Mouse (Mus musculus) urinary bladder, postnatal 36 days (tissue): ENCODE measurements at regions not wholly inside any gene's neighbourhood (a gene's known extent, or its start where the extent isn't known, plus 50 kb on each side); places are given as distances from the start of the nearest gene placed in this dataset.

ENCODE experiments used
- DNase-seq, 2 experiments: peaks; one replicate each; pipeline ENCODE4 v3.0.0; 2022; ENCODE audit warnings: low spot score in 2 of 2, mixed read lengths in 1 of 2

DNA sequence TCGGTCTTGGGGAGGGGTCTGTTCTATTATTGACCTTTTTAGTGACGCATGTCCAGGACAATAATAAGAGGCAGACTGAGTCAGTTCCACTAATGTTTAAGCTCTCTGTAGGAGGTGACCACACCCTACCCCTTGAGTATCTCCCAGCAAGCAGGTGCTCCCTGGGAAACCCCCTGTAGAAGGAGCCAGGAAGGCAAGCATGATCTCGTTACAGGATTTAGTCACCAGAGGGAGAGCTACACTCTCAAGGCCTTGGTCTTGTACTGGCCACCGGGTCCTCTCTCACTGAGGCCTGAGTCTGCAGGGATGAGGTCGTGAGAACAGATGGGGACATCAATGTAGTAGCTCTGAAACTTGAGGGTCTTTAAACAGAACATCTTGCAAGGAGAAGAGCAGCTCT lies 55.3 kb upstream of the Ccnd2 start:
- no peak for DNase-seq

DNA sequence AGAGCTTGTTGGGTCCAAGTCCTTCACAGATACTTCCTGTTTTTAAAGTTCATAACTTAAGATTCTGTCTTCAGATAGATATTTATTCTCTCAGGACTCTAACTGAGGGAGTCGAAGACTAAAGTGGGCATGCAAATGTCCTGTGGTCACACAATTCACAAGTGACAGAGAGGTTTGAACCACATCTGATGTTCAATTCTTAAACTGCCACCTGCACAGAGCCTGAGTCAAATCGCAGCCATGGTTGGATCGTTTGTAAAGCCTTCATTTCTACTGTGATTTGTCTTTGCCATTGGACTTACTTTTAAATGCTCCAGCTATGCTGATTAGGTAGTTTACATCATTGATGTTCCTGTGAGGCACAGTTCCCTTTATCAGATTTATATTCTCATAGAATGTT lies 61.4 kb upstream of the Ccnd2 start:
- no peak for DNase-seq

DNA sequence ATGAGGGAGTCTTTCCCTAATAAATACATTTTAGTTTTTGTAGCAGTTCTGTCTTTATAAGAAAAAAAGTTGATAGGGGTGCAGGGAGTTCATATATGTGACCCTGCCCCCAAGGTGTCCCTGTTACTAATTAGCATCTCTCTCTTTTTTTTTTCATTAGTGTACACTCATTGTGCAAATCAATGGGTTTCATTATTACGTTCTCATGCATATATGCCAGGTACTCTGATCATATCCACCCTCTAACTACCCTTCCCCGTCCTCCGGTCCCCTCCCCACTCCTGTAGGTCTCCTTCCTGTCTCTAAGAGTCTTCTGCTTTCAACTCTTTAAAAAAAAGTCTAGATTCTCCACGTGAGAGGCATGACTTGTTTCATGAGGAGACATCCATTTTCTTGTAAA lies 63.9 kb upstream of the Ccnd2 start:
- no peak for DNase-seq

DNA sequence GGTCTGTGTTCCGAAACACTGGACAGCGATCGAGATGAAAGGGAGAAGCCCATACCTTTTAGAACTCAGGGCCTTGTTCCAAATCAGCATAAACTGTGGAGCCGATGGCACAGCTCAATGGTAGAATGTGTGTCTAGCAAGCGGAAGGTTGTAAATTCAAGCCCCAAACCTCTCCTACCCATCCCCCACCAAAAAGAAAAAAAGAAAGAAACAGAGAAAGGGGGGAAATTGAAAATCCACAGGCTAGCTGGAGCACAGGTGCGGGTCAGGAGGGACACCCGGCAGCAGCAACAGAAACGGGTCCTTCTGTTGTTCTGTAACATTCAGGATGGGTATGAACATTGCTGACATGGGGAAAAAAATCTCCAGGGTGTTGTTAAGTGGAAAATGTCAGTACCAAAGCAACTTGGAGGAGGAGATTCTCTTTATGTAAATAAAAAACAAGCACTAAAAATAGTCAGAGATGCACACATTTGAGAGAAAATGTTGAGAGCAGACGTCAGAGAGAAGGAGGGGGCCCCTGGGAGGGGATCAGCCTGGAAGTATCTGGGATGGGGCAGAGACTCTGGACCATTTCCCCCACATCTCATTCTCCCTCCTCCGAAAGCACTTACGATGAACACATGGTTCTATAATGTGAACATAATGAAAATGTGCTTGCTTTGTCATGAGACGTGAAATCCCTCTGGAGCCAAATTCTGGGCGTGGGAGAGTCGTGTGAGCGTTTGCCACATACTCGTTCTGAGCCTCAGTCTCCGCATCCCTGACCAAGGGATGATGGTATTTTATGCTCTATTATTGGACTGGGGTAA lies 66.8 kb upstream of the Ccnd2 start:
- DNase-seq, result no peak

DNA sequence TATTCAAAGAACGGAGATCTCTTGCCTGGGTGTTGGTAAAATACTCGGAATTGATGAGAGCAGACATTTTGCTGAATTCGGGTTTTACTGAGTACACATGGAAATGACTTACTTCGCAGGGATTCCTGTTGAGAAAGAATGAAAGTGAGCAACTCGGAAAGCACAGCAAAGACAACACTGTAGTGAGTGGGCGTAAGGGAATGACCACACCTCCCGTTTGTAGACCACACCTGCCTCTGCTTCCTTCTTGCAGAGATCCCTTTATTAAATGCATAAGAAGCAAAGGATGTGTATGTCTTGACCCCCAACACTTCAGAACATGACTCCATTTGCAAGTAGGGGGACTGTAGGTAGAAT lies 67.4 kb upstream of the Ccnd2 start:
- DNase-seq, result no peak

DNA sequence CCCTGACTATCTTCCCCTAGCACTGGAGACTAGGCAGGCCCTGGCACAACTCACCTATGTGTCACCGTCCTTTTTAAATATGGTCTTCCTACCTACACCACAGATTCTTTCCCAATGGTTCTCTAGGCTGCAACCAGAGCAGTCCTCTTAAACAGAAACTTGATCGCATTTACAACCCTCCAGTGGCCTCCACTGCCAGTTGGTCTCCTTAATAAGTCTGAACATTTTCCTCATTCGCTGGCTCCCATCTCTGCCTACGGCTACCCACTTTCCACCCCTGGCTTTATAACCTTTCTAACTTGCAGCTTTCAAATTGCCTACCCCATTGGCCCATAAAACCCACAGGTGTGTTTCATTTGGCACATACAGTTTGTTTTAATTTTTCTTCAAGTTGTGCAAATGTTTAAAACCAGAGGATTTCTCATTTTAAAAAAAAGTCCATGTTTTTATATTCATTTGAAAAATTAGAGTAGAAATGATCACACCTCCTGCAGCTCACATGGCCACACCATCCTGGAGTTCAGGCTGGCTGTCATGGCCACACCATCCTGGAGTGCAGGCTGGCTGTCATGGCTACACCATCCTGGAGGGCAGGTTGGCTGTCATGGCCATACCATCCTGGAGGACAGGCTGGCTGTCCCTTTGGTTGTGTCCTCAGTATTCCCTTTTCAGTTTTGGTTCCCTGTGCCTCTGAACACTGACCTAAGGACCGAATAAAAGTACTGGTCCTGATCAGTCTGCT lies 74.4 kb upstream of the Ccnd2 start:
- DNase-seq, result no peak

DNA sequence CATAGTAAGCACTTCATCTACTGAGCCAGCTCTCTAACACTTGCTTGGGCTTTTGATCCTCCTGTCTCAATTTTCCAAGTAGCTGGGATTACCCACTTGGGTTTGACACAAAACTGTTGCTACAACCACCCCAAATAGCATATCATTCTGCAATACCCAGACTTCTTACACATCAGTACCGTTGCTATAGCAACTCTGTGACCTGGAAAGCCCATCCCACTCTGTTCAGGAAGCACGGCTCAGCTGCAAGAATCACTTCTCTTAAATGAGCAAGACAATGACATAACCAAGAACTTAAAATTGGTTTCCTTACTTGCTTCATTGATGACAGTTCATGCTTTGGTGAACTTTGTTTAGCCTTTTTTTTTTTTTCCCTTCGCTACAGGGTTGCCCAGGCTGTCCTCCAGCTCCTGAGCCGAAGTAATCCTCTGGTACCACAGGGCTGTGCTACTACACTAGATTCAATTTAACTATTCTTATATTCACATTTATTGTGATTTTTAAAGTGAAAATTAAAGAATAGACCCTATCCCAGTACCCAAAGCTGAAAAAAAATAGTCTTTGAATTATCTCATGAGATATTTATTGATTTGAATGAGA lies 84.6 kb upstream of the Ccnd2 start:
- DNase-seq, result no peak

DNA sequence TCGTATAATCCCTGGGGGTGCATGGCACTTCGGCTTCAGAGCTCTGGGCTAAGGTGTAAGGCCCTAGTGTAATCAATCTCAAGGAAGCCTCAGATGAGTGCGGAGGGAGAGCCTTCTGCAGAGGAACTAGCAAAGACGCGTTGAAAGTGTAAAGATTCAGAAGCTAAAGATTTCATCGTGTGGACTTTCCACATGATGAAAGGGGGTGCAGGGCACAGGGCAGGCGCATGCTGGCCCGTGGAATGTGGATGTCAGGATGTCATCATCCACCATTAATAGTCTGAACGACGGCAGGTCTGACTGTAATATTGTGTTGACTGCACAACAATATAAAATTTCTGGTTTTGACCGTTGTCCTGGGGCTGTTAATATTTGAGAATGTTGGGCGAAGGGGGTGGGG lies 85.2 kb upstream of the Ccnd2 start:
- no peak for DNase-seq

DNA sequence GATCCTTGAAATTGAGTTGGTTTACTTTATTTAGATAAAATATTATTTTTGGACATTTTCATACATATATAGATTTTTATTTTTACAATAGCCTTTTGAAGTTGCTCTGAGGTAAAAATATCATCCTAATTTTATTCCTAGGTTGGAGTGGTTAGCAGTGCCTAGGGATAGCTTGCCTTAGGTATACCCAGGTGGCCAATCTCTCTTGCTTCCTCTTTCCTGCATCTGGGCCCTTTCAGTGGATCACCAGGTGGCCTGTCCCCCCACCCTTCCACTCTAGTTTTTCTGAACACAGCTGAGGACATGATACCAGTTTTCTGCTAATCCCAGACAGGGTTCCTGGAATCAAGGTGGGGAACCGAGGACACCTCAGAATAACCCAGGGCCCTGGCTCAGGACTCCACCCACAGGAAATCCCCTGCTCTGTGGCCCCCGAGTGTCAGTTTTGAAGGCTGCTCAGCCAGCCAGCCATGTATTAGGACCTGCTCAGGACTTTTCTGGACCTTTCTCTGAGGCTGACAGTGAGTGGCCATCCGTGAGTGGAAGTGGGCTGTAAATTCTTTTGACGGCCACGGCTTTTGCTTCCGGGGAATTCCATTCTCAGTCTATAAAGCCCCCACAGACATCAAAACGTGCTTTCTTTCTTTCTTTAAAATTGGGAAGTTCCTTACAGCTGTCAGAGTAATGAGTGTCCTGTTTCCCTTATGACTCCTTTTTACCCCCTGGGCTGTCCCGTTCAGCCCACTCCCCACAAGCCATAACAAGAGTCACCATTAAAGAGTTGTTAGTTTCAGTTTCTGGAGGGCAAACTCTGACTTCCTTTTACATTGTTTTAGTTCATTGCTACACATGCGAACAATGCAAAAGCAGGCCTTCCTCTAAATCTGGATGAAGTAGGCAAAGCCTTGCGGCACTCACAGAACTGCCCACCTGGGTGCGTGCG lies 87.8 kb upstream of the Ccnd2 start:
- DNase-seq, result no peak

DNA sequence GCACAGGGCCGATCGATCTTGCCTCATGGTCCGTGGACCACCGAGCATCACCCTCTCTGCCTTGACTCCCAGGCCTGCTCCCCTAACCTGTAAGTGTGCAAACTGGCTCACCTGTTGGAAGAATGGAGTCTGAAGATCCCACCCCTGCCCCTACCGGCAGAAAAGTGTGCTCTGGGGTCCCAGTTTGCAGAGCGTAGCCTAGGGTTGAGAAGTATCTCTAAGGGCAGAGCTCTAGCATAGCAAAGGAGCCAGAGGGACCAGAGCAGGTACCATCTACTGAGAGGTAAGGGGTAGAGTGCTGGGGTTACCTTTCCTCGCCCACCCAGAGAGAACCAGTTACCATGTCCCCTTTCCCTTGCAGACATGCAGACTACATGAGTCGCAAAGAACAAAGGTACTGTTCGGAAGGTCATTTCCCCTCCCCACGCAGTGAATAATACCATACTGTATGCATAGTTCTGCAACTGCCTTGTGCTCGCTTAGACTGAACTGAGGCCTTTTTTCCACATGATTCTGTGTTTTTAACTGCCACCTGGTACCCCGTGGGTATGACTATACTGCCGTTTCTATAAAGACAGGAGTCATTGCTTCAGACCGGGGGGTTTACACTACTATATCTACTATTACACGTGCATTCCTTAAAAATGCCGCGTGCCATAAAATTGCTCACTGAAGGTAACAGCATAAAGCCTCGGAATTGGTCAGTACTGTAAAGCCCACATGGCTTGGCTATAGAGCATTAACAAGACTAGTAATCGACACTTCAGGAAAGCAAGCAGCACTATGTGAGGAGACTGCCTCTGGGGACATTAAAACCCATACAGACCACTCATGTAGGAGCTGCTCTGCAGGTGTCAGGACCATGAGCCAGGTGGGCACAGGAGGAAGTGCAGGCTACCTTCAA lies 88.7 kb upstream of the Ccnd2 start:
- no peak for DNase-seq

DNA sequence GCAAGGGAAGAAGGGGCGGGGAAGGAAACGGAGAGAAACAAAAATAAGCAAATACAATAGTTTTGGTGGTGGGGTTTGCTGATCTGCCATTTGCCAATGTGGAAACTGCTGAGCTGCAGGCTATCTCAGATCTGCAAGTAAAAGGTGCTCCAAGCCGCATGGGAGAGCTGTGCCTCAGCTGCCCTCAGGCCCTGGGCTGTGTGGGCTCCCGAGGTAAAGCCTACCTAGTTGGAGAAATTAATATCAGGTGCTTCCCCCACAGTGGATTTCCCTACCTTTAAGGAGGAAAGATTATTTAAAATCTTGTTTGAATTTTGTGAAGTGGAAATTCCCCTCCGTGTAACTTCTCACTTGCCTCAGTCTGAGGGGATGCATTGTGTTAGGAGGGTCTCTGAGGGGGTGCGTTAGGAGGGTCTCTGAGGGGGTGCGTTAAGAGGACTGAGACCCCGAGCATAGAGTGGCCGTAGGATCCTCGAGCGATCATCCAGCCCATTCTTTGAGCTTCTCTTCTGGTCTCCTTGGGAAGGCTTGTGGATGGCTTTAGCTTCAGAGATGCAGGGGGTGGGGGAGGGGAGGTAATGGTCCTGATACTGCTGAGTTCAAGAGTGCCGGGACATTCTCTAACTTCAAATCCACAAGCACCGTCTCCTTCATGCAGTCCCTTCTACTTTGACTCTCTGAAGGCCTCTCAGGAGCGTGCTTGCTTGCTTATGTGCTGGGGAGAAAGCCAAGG lies 89.9 kb upstream of the Ccnd2 start:
- no peak for DNase-seq

DNA sequence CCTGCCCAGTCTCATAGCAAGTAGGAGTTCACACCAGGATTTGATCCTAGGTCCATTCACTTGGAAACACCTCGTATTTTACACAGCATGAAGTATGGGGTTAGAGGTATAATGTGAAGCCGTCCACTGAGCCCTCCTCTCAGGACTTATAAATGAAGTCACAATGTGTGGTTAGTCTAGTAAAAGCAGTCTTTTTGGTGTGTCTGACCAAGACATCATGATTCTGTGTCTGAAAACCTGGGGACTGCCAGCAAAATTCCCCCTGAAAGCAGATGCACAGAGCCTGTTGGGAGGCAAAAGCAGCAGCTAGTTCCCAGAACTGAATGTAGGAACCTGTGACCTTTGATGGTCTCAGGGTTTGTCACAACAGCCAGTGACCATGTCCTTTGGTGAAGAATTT lies 91.0 kb upstream of the Ccnd2 start:
- DNase-seq, result no peak

DNA sequence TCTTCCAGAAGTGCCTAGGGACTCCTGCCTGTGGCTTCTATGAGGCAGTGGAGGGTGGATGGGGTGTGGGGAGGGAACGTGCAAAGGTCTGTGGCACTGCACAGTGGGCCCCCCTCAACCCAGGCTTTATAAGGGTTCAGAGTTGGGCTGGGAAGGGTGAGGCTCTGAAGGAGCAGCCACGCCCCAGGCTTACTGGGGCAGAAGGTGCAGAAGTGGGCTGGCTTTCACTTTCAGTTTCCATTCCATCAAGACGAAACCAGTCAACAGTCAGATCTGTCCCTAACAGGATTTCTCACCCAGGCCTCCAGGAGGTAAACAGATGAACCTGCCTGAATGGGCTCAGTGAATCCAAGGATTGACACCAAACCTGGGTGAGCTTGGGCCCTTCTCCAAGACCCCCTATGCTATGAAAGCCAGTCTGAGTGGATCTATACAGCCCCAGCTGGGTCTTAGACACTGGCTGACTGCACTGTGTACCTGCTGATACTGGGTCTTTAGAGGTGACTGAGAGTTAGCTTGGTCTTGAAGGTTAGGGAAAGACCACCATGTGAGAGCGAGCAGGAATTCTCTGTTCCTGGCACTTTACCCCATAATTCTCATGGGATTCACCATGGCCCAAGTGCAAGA lies 93.9 kb upstream of the Ccnd2 start:
- DNase-seq, result no peak

DNA sequence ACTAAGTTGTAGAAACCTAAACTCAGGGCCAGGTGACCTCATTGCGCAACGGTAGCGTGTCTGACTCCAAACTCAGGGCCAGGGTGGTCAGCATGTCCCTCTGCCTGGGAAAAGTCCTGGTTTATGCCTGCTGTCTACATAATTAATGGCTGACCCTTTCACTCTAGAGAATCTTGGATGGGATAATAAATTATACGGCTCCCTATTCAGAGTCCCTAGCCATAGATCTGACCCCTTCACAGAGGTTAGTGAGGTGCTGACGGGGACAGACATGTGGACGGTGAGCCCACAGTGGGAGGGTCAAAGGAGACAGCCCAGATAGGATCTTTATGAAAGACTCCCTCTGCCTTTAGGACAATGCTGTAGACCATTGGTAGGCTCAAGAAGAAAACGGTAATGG lies 94.7 kb upstream of the Ccnd2 start:
- DNase-seq, result no peak

DNA sequence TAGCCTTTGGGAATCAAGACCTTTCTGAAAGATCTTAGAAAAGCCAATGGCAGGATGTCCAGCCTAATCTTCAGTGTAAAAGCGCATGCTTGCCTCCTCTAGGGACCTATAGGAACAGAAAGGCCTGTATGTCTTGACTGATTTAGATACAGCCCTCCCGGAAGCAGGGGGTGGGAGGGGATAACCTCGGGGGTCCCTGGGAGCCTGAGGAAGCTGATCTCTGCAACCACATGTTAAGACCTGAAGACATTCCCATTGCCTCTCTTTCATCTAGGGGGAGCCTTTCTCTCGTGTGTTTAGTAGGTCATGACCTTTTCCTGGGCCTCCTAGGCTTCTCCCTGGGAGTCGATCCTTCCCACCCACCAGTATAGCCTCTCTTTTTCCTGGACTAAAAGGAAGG lies 95.3 kb upstream of the Ccnd2 start:
- DNase-seq, result no peak

DNA sequence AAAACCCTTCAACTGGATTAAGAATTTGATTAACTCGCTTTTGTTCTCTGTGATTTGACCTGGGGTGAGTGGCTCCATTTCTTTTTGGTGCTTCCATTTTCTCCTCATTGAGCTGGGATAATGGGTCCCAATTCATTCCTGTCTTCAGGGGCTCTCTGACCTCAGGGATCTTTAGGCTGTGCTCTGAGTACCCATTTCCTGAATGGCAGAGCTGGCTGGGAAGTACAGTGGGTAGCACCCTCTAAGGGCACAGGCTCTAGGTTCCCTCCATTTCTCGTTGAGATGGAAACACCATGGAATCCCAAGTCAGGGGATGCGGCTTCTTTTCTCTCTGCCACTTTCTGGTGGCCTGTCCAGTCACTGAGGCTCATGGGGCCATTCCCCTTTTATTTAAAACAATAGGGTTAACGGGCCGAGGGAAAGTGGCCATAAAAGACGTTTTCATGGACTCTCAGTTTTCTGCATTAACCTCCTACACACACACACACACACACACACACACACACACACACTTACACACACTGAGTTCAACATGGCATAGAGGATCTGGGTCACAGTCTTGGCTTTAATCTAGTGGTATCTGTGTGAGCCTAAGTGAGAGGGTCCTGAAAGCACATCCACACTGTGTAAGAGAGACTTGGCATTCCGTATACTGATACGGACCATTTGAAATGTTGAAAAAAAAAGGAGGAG lies 98.3 kb upstream of the Ccnd2 start:
- DNase-seq, result no peak

DNA sequence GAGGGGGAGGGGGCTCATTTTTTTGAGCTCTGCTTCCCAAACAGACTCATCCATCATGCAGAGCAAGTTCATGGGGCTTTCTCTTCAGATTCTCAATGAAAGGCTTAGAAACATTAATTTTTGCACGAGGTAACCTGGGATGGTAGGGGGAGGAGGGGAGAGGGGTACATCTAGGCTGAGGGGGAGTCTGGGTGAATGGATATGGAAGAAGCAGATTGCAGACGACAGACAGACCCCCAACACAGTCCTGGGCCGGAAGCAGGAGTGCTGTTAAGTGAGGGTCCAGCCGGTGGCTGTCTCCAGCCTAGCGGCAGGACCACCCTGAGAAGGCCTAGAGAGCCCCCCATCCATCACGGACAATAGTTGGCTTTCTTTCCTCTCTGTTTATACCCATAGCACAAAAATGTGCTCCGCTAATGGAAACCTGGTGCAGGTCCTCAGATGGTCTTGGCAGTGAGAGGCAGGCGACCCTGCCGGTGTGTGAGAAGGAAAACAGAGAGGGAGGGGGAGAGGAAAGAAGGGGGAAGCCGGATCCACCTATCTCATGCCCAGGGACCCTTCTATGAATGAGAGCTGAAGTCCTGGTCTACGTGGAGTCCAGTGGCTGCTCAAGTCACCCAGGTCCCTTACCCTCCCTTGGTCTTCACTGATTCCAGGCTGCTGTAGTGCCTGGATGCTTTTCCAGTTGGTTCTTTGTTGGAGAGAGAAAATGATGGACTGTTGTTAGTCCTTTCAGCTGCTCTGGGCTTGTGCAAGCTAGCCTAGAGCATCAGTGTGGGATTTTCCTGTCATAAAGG lies 99.1 kb upstream of the Ccnd2 start:
- no peak for DNase-seq

DNA sequence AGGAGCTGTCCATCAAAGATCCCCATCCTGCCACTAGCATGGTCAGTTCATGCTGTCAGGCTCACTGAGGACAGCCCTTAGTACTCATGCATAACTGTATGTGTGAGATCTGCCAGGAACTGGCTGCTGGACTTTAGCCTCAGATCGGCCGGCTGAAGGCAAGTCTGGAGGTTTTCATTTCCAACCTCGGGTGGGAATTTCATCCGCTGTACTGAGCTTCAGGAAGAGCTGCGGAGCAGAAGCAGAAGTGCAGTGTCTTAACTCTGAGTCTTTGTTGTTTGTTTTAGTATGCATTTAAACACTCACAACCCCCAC lies 99.6 kb upstream of the Ccnd2 start:
- DNase-seq, result no peak
